Mouse (Mus musculus) midbrain, embryonic 14.5 days (tissue): Measurements from ENCODE around the gene Ptpn3. TPM values are rescaled to one million over a fixed set of nuclear protein-coding genes. Genes with fewer than 3 reads are reported as not detected.

Experiments used
- ATAC-seq: fragments of 200-750 bp; cut with Nextera tagmentation; 2 replicates; pipeline ENCODE4 v1.8.0; 2017; ENCODE audit warnings: moderate number of reproducible peaks, moderate library complexity; ENCODE audit not compliant: low FRiP score, low TSS enrichment
- DNase-seq: peaks from one replicate; pipeline ENCODE4 v3.0.0-alpha.2; 2015
- H3K27ac ChIP-seq: fragments of 300-500 bp; sonication (generic); replicated peaks from 2 replicates; pipeline ENCODE4 v1.5.1; 2014; ENCODE audit warnings: mild to moderate bottlenecking, low read depth, low read length, moderate library complexity
- H3K27me3 ChIP-seq: fragments of 300-500 bp; sonication (generic); 2 replicates; pipeline ENCODE4 v1.6.1; 2014; ENCODE audit warnings: low read length, control low read depth, mixed read lengths; ENCODE audit not compliant: control insufficient read depth, insufficient read depth
- H3K36me3 ChIP-seq: fragments of 300-500 bp; sonication (generic); 2 replicates; pipeline ENCODE4 v1.6.1; 2014; ENCODE audit warnings: low read length, control low read depth; ENCODE audit not compliant: control insufficient read depth, insufficient read depth
- H3K4me1 ChIP-seq: fragments of 300-500 bp; sonication (generic); 2 replicates; pipeline ENCODE4 v1.6.1; 2014; ENCODE audit warnings: mild to moderate bottlenecking, antibody characterized with exemption, low read length, control low read depth; ENCODE audit not compliant: control insufficient read depth, insufficient read depth
- H3K4me2 ChIP-seq: fragments of 300-500 bp; sonication (generic); 2 replicates; pipeline ENCODE4 v1.6.1; 2014; ENCODE audit warnings: mild to moderate bottlenecking, low read length, moderate library complexity
- H3K4me3 ChIP-seq: fragments of 300-500 bp; sonication (generic); replicated peaks from 2 replicates; pipeline ENCODE4 v1.5.1; 2014; ENCODE audit warnings: low read depth, low read length
- H3K9ac ChIP-seq: fragments of 300-500 bp; sonication (generic); replicated peaks from 2 replicates; pipeline ENCODE4 v1.6.1; 2014; ENCODE audit warnings: mild to moderate bottlenecking, low read length, moderate library complexity
- H3K9me3 ChIP-seq: fragments of 300-500 bp; sonication (generic); 2 replicates; pipeline ENCODE4 v1.6.1; 2016; ENCODE audit warnings: low read length, control low read depth, mixed read lengths; ENCODE audit not compliant: control insufficient read depth
- WGBS: fragments of 180-500 bp; shearing (Covaris S2); extraction: QIAGEN DNeasy Blood & Tissue Kit; methylation state at CpG from one replicate; pipeline ENCODE4 v1.1.7; 2014; 5-methylcytosine and 5-hydroxymethylcytosine counted together
- polyA plus RNA-seq: library from polyadenylated mRNA; unstranded; fragments of >200 nt; fragmentation: Nextera tagmentation; extraction: Ambion mirVana; gene quantifications from 2 replicates; pipeline ENCODE4 v1.2.1, GENCODE M21; 2014

The Ptpn3 gene
- polyA plus RNA-seq, 1 experiment from 2014 or later, result 3.1 TPM

DNA sequence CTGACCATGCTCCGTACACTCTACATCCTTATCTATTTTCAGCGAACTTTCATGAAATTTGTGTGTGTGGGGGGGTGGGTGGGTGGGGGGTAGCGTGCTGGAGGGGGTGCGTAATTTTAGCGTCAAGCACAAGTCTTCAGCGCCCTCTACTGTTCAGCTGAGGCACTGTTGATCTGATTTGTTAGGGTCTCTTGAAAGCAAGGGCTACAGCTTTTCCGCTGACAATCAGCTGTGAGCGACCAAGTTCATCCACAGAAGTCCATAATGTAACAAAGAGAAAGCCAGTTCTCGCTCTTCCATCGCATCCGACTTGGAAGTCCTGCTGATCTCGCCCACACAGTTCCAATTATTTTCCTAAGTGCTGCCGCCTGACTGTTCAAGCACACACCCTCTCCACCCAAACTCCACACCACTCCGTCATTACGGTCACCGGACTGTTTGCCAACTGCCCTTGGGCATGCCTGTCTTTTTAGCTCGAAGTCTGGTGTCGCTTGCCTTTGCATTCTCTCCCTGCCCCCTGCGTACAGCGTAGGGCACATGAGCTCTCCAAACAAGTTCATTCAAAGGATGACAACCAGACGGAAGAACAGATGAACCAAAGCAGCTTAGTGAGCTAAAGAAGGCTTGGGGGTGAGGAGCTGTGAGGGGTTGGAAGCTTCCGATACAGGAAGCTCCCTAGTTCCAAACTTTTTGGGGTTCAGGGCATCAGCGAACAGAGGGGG lies 19.1 kb upstream of the Ptpn3 start:
- ATAC-seq (no peak), DNase-seq (peak; percentile 75)
- Histone ChIP-seq H3K4me2 (0 out of 2 replicates have a peak overlapping the region, but pooled peaks have one; percentile 4), H3K4me3 (no peak overlapping the region), H3K9me3 (no peaks in the 10 kb centered on the region), H3K27me3 (no peaks in the 10 kb centered on the region), H3K27ac (no peak overlapping the region), H3K9ac (no peak overlapping the region), H3K36me3 (no peaks in the 10 kb centered on the region), H3K4me1 (no peaks in the 10 kb centered on the region)
- 42% methylated on average over 23 of the region's 23 CpGs for WGBS

DNA sequence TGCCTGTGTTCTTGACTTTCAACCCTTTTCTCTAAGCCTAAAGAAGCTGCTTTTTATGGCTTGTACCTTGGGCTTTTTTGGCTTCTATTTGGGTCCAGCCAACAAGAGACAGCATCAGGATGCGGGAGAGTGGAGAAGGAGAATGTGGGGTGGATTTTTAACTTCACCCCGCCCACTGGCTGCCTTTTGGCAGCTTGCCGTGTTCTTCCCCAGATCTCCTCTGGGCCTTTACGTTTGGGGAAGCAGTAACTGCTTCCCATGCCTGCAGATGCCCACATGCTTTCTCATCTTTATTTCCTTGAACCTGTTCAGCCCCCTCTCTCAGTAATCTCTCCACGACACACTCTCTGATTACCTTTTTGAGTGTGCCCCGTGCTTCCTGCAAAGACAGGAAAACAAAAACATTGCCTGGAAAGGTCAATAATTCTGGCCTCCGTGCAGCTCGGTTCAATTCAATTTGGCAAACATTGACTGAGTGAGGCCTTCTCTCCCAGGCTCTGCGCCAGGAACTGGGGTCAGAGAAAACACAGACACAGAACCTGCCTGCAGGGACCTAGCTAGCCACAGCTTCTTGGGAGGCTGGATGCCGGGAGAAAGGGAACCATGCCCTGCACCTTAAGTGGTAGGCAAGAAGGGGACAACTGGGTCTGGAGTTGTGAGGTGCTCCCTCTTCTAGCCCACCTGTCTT lies 17.0 kb upstream of the Ptpn3 start:
- ATAC-seq (no peak), DNase-seq (peak; percentile 45)
- 51% methylated on average over 10 of the region's 10 CpGs for WGBS
- H3K36me3 ChIP-seq, result no peaks in the 10 kb centered on the region
- no peaks in the 10 kb centered on the region for H3K9me3 ChIP-seq
- no peak overlapping the region for H3K9ac ChIP-seq
- no peak overlapping the region for H3K4me3 ChIP-seq
- H3K27me3 ChIP-seq, result no peaks in the 10 kb centered on the region
- 0 out of 2 replicates have a peak overlapping the region, but pooled peaks have one; percentile 8 for H3K27ac ChIP-seq
- no peaks in the 10 kb centered on the region for H3K4me1 ChIP-seq
- no peak overlapping the region for H3K4me2 ChIP-seq

DNA sequence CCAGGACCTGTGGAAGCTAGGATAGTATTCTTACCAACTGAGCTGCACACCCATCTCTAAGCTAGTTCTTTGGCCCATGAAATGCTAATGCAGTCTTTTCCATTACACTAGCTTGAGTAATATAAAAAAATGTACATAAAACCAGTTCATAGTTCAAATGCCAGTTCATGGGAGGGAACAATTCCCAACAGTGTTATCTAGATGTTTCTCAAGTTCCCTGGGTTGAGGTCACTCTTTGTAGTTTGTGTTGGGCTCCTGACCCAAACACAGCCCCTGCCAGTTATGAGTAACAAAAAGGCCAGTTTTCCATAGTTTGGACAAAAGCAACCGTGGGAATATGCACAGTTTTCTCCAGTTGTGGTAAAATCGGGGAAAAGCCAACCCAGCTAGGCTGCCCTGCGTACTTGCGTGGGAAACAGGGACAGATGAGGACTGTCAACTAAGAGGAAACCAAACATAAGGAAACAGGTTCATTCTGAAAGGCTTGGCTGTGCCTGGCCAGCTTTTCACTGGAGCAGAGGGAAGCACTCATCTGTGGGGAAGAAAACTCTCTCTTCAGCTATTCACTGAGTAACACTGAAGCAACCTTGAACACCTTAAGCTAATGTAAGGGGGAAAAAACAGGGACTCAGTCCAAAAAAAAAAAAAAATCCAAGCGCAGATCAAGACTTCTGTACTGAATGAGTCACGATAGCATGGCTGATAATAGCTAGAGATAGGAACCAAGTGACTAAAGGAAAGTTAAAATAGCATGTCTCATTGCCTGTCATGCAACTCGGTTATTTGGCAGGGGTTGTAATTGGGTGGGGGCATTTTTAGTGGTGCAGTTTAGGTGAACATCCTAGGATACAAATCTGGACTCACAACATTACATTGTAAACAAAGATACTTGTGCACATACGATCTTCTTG lies 10.9 kb upstream of the Ptpn3 start:
- Histone ChIP-seq H3K9ac (no peak overlapping the region), H3K27ac (no peak overlapping the region), H3K4me3 (no peak overlapping the region), H3K27me3 (no peaks in the 10 kb centered on the region), H3K4me2 (no peak overlapping the region), H3K36me3 (no peaks in the 10 kb centered on the region), H3K4me1 (no peaks in the 10 kb centered on the region), H3K9me3 (no peaks in the 10 kb centered on the region)
- no peak for DNase-seq
- ATAC-seq, result no peak
- WGBS, result 85% methylated on average over 8 of the region's 8 CpGs

GRCm38 (mm10) chr4:57311750-57312149 lies 10.1 kb upstream of the Ptpn3 start:
- H3K4me1 ChIP-seq, result no peaks in the 10 kb centered on the region
- DNase-seq, result no peak
- H3K9ac ChIP-seq, result no peak overlapping the region
- H3K36me3 ChIP-seq, result no peaks in the 10 kb centered on the region
- no peak overlapping the region for H3K4me3 ChIP-seq
- H3K27ac ChIP-seq, result no peak overlapping the region
- no peak for ATAC-seq
- H3K27me3 ChIP-seq, result no peaks in the 10 kb centered on the region
- H3K4me2 ChIP-seq, result no peak overlapping the region
- no peaks in the 10 kb centered on the region for H3K9me3 ChIP-seq
- 90% methylated on average over 4 of the region's 4 CpGs for whole genome bisulfite sequencing

DNA sequence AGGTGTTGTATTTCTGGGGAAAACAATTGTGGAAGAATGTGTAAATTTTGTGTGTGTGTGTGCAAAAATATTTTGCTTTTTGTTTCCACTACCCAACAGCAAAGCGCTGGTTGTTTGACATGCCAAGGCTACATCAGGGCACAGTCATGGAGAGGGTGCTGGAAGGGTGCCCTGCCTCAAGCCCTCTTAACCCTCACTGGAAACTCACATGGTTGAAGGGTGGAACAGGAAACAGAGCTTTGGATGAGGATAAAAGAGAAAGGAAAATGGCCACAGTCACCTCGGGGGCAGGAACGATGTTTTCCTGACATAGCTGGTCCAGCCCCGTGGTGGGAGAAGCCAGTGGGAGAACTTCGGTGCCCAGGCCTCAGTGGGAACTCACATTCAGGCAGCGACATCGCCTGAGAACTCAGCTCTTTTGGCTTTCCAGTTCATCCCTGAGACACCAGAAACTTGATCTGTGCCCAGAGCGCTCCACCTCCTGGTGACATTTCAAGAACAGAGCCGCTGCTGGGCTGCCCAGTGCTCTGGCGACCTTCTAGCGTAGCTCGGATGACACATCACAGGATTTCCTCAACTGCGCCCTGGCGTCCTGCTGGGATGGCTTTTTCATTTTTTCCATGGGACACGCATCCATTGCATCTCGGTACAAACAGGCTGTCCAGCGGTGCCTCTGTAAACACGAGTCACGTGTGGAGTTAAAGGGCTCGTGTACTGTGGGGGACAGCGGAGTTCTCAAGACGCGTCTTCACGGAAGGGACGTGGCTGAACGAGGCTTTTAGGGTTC lies 6.8 kb upstream of the Ptpn3 start:
- H3K36me3 ChIP-seq, result no peaks in the 10 kb centered on the region
- H3K4me3 ChIP-seq, result no peak overlapping the region
- H3K9ac ChIP-seq, result no peak overlapping the region
- H3K27me3 ChIP-seq, result no peaks in the 10 kb centered on the region
- no peak overlapping the region for H3K4me2 ChIP-seq
- no peaks in the 10 kb centered on the region for H3K9me3 ChIP-seq
- H3K27ac ChIP-seq, result no peak overlapping the region
- WGBS, result 46% methylated on average over 26 of the region's 26 CpGs
- DNase-seq, result peak; percentile 11
- H3K4me1 ChIP-seq, result no peaks in the 10 kb centered on the region
- ATAC-seq, result no peak

DNA sequence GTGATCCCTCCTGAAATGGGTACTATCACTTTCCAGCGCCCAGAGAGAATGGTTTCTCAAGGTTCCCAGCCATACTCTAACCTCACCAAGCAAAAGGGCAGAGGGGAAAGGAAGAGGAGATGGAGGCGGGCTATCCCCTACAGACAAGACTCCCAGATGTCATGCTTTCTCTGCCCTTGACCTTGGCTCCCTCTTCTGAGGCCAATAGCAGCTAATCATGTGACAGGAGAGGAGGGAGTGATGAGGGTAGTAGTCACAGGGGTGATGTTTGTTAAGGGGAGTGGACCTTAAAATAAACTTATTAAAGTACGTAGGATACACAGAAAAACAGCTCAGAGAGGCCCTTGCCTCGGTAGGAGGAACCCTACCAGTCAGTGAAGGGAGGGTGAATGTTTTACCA lies 6.1 kb upstream of the Ptpn3 start:
- H3K27me3 ChIP-seq, result no peaks in the 10 kb centered on the region
- no peak overlapping the region for H3K4me2 ChIP-seq
- H3K9me3 ChIP-seq, result no peaks in the 10 kb centered on the region
- H3K36me3 ChIP-seq, result no peaks in the 10 kb centered on the region
- H3K27ac ChIP-seq, result no peak overlapping the region
- no peak overlapping the region for H3K4me3 ChIP-seq
- ATAC-seq, result no peak
- H3K4me1 ChIP-seq, result no peaks in the 10 kb centered on the region
- no peak for DNase-seq
- no peak overlapping the region for H3K9ac ChIP-seq
- 86% methylated on average over 4 of the region's 4 CpGs for WGBS

GRCm38 (mm10) chr4:57306260-57306659 lies 4.6 kb upstream of the Ptpn3 start:
- Histone ChIP-seq H3K9ac (no peak overlapping the region), H3K4me3 (no peak overlapping the region), H3K27ac (no peak overlapping the region), H3K27me3 (no peaks in the 10 kb centered on the region), H3K4me1 (peaks cover 4% of the 10 kb centered on the region), H3K4me2 (no peak overlapping the region), H3K36me3 (no peaks in the 10 kb centered on the region), H3K9me3 (no peaks in the 10 kb centered on the region)
- WGBS, result 87% methylated on average over 4 of the region's 4 CpGs
- ATAC-seq, result no peak
- no peak for DNase-seq

GRCm38 (mm10) chr4:57305644-57306043 lies 4.0 kb upstream of the Ptpn3 start:
- ATAC-seq, result no peak

More at GRCm38 (mm10) chr4:57305644-57306043, 4.0 kb upstream of the Ptpn3 start:
- 61% methylated on average over 7 of the region's 7 CpGs for WGBS
- Histone ChIP-seq H3K4me3 (no peak overlapping the region), H3K9me3 (no peaks in the 10 kb centered on the region), H3K9ac (no peak overlapping the region), H3K4me2 (no peak overlapping the region), H3K36me3 (no peaks in the 10 kb centered on the region), H3K4me1 (peaks cover 10% of the 10 kb centered on the region), H3K27ac (no peak overlapping the region), H3K27me3 (peaks cover 3% of the 10 kb centered on the region; the same call in 1 of the 2 replicates)
- no peak for DNase-seq
